Mouse (Mus musculus): ENCODE data around the gene Bclaf1.

The Bclaf1 gene

DNA sequence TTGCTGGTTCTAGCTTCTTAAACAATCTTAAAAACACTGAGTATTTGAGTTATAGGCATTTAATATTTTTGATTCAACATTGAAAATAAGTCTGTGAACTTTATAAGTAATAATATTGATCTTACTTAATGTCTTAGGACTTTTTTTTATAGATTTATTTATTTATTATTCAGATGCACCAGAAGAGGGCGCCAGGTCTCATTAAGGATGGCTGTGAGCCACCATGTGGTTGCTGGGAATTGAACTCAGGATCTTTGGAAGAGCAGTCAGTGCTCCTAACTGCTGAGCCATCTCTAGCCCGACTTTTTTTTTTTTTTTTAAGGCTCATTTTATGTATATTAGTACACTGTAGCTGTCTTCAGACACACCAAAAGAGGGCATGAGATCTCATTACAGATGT, 2.5 kb downstream of the Bclaf1 start:
- peak in 1 of 2 experiments; percentile 6 for DNase-seq (ENCODE audit: low spot score in 2 of 2)

- no peak for DNase-seq (ENCODE audit: low spot score in 2 of 2)
These were observed 5.2 kb downstream of the Bclaf1 start for GRCm38 (mm10) chr10:20317466-20317865.

- no peak for DNase-seq (ENCODE audit: low spot score in 2 of 2)
These were observed 14.0 kb downstream of the Bclaf1 start for GRCm38 (mm10) chr10:20326226-20326625.

DNA sequence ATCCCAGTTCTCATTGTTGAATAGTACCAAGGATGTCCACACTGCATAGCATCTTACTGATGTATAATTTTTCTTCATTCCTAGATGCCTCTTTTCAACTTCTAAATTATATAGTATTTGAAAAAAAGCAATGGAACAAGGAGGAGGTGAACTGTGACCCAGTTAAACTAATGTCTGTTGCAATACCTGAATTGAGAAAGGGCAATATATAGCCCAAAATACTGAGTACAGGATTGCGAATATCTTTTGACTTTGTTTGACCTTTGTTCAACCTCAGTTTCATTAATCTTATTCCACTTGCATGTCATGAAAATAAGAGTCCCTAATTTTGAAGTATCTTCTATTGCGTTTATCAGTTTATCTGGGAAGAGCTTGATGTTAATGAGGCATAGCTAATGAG, 19.0 kb downstream of the Bclaf1 start:
- no peak for DNase-seq (ENCODE audit: low spot score in 2 of 2)

- DNase-seq (ENCODE audit: low spot score in 2 of 2), result no peak
These were observed 25.6 kb downstream of the Bclaf1 start for GRCm38 (mm10) chr10:20337872-20338271.

DNA sequence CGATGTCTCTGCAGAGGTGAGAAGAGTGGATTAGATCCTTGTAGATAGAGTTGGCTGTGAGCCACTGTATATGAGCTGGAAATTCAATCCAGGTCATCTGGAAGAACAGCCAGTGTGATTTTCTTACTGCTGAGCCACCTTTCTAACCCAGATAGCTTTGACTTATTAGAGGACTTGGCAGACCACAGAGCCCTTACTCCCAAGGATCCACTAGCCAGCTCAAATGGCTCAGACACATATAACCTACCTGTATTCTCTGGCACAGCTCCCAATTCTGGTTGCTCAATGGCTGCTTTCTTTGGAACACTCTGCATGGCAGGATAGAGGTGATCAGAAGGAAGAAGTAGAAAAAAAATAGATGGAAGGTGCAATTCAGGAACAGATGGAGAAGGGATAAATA, 33.5 kb downstream of the Bclaf1 start:
- DNase-seq (ENCODE audit: low spot score in 2 of 2), result no peak

GRCm38 (mm10) chr10:20347285-20348214, 35.3 kb downstream of the Bclaf1 start, which contains the start of gene Mtfr2:
Gene Mtfr2, plus strand, starts transcription at chr10:20347770.
- DNase-seq (ENCODE audit: low spot score in 2 of 2), result peak; percentile 93 to 96

- DNase-seq (ENCODE audit: low spot score in 2 of 2), result no peak
These were observed 36.6 kb downstream of the Bclaf1 start for GRCm38 (mm10) chr10:20348894-20349293.

DNA sequence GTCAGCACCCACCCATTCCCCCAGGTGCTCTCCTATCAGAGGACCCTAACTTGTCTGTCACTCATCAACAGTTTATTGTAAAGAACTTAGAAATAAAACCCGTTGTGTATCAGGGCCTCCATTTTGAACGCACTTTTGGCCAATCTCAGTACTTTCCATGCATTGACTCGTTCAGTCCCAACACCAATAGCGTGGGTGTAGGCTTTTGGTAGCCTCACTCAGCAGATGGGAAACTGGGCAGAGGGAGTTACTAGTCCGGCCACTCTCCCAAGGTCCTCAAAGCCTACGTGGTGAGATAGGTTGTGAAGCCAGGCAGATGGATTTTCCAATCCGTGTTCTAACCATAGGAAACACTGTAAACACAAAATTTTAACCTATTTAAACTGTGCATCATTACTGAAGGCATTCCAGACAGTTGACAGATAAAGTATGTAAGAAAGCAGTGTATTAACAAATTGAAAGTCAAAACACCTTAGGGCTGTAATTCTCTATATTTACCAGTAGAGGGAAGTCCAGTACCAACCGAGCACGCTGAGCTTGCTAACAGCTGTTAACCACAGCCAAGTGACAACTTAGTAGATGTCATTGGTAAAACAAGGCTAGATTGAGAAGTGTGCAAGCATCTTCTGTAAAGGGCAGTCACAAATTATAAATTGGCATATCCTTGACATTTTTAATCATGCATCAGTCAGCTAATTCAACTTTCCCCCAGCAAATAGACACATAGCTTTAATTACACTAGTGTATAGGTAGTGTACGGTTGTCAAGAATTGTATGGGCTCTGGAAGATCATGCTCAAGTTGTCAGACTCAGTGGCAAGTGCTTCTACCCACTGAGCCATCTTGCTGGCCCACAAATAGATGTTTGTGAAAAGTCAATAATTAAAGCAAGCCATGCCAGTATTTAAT, 49.5 kb downstream of the Bclaf1 start:
- no peak for DNase-seq (ENCODE audit: low spot score in 2 of 2)

- no peak for DNase-seq (ENCODE audit: low spot score in 2 of 2)
These were observed 50.3 kb downstream of the Bclaf1 start for GRCm38 (mm10) chr10:20362450-20363118.

DNA sequence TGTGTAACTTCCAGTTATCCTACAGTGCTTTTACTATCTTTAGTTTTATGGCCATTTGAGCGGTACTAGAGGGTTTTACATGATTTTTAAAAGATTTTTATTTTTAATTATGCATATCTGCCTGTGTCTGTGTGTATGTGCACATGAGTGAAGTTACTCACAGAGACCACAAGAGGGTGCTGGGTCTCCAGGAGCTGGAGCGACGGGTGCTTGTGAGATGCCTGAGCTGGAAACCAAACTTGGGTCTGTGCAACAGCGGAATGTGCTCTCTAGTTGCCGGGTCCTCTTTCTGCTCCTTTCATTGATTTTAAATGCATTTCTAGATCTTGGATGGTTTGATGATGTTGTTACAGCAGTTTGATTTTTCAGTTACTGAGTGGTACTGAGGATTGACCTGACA, 59.8 kb downstream of the Bclaf1 start:
- no peak for DNase-seq (ENCODE audit: low spot score in 2 of 2)

GRCm38 (mm10) chr10:20377621-20378020, 65.4 kb downstream of the Bclaf1 start:
- DNase-seq (ENCODE audit: low spot score in 2 of 2), result no peak

GRCm38 (mm10) chr10:20379071-20379735, 66.9 kb downstream of the Bclaf1 start:
- no peak for DNase-seq (ENCODE audit: low spot score in 2 of 2)

DNA sequence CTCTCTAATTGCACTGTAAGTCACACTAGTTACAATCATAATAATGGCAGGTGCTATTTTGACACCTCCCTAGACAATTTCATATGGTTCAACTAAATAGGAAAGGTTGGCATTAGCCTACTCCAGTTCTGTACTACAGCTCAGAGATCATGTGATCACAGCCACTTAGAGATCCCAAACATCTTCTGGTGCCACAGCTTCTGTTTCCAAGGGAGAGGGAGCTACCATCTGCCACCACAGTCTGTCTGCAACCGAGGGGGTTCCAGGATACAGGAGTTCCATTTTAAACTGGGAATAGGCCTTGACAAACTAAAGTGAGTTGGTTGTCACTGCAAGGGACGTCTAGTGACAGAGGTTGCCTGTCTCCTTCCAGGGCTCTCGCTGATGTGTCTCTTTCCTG, 68.5 kb downstream of the Bclaf1 start:
- DNase-seq (ENCODE audit: low spot score in 2 of 2), result no peak

GRCm38 (mm10) chr10:20381352-20381751, 69.1 kb downstream of the Bclaf1 start:
- DNase-seq (ENCODE audit: low spot score in 2 of 2), result no peak

GRCm38 (mm10) chr10:20382807-20383419, 70.6 kb downstream of the Bclaf1 start:
- no peak for DNase-seq (ENCODE audit: low spot score in 2 of 2)

GRCm38 (mm10) chr10:20390568-20390967, 78.3 kb downstream of the Bclaf1 start:
- no peak for DNase-seq (ENCODE audit: low spot score in 2 of 2)
